Mouse (Mus musculus) CH12.LX (cell line): ENCODE data around the gene Atp1a4. TPM values are rescaled to one million over a fixed set of nuclear protein-coding genes. Genes with fewer than 3 reads are reported as not detected.
A peak's percentile ranks its signal among the peaks of the same experiment; 100 is the strongest.

Source experiments
- DNase-seq: peaks from one replicate; pipeline ENCODE4 v3.0.0-alpha.2; 2013; ENCODE audit errors: extremely low read depth
- H3K27ac ChIP-seq: 2 replicates; pipeline ENCODE4 v1.5.1; 2012; ENCODE audit warnings: low read depth, mild to moderate bottlenecking, control low read depth, moderate library complexity; ENCODE audit not compliant: insufficient read depth
- H3K27me3 ChIP-seq: replicated peaks from 2 replicates; pipeline ENCODE3; 2012; ENCODE audit warnings: inconsistent platforms
- H3K36me3 ChIP-seq, 2 experiments: replicated peaks in 1 of 2; 2 replicates each; pipeline versions ENCODE3 to v1.6.1; 2012; ENCODE audit warnings: inconsistent platforms in 1 of 2, low read length in 1 of 2, mild to moderate bottlenecking in 1 of 2, mixed read lengths in 1 of 2, moderate library complexity in 1 of 2; ENCODE audit not compliant: control insufficient read depth in 1 of 2, insufficient read depth in 1 of 2
- H3K4me1 ChIP-seq, 2 experiments: 2 replicates each; pipeline ENCODE4 v1.6.1; 2012; ENCODE audit warnings: inconsistent platforms in 1 of 2, moderate library complexity in 1 of 2; ENCODE audit not compliant: insufficient read depth in 2 of 2, control insufficient read depth in 1 of 2
- H3K4me2 ChIP-seq: 2 replicates; pipeline ENCODE4 v1.6.1; 2012; ENCODE audit warnings: low read depth, mild to moderate bottlenecking, control low read depth; ENCODE audit not compliant: poor library complexity, insufficient read depth, severe bottlenecking
- H3K4me3 ChIP-seq, 3 experiments: fragments of 150-350 bp in 1 of 3; sonication (generic) in 1 of 3; replicated peaks in 1 of 3; 2 replicates each; pipeline versions ENCODE3 to v1.5.1; 2011 to 2012; ENCODE audit warnings: low read depth in 2 of 3, low read length in 2 of 3, mild to moderate bottlenecking in 2 of 3, moderate library complexity in 2 of 3, control low read depth in 1 of 3, improper control_type of control experiment in 1 of 3, inconsistent platforms in 1 of 3, mixed read lengths in 1 of 3; ENCODE audit not compliant: poor library complexity in 1 of 3
- H3K79me2 ChIP-seq: replicated peaks from 2 replicates; pipeline ENCODE4 v1.6.1; 2012; ENCODE audit warnings: mild to moderate bottlenecking, moderate library complexity; ENCODE audit not compliant: control insufficient read depth, poor library complexity, insufficient read depth, severe bottlenecking; ENCODE audit errors: extremely low read depth
- H3K9ac ChIP-seq: 2 replicates; pipeline ENCODE4 v1.6.1; 2012; ENCODE audit warnings: low read depth, mild to moderate bottlenecking, control low read depth, moderate library complexity; ENCODE audit not compliant: insufficient read depth
- H3K9me3 ChIP-seq: replicated peaks from 2 replicates; pipeline ENCODE3; 2012; ENCODE audit warnings: low read length, inconsistent platforms, mixed read lengths
- CTCF ChIP-seq, 2 experiments: IDR thresholded peaks in 1 of 2; conservative IDR thresholded peaks in 1 of 2; 2 replicates each; pipeline ENCODE4 v1.5.1; 2011 to 2012; ENCODE audit warnings: low read depth in 2 of 2, low read length in 2 of 2, improper control_type of control experiment in 1 of 2, inconsistent platforms in 1 of 2, mild to moderate bottlenecking in 1 of 2, moderate library complexity in 1 of 2
- GABPA ChIP-seq: IDR thresholded peaks from 2 replicates; pipeline ENCODE4 v1.6.1; 2012; ENCODE audit warnings: low read depth, low read length, improper control_type of control experiment, inconsistent platforms; ENCODE audit not compliant: insufficient replicate concordance
- MYC ChIP-seq: IDR thresholded peaks from 2 replicates; pipeline ENCODE4 v1.6.1; 2011; ENCODE audit warnings: low read depth, mild to moderate bottlenecking, improper control_type of control experiment, low read length
- NRF1 ChIP-seq: IDR thresholded peaks from 2 replicates; pipeline ENCODE4 v1.6.1; 2014; ENCODE audit warnings: low read depth, mild to moderate bottlenecking, inconsistent platforms, low read length, improper control_type of control experiment, moderate library complexity
- POLR2AphosphoS2 ChIP-seq: IDR thresholded peaks from 2 replicates; pipeline ENCODE4 v1.6.1; 2011; ENCODE audit warnings: low read depth, low read length, improper control_type of control experiment
- RAD21 ChIP-seq: IDR thresholded peaks from 2 replicates; pipeline ENCODE4 v1.6.1; 2011; ENCODE audit warnings: low read depth, mild to moderate bottlenecking, low read length, improper control_type of control experiment, moderate library complexity
- SMC3 ChIP-seq: IDR thresholded peaks from 2 replicates; pipeline ENCODE4 v1.6.1; 2011; ENCODE audit warnings: low read depth, low read length, improper control_type of control experiment
- TBP ChIP-seq: conservative IDR thresholded peaks from 2 replicates; pipeline ENCODE4 v1.6.1; 2011; ENCODE audit warnings: low read depth, low read length, improper control_type of control experiment
- TCF12 ChIP-seq: IDR thresholded peaks from 2 replicates; pipeline ENCODE4 v1.6.1; 2014; ENCODE audit warnings: low read depth, mild to moderate bottlenecking, inconsistent platforms, low read length, improper control_type of control experiment
- UBTF ChIP-seq: IDR thresholded peaks from 2 replicates; pipeline ENCODE4 v1.6.1; 2012; ENCODE audit warnings: low read depth, mild to moderate bottlenecking, inconsistent platforms, low read length, improper control_type of control experiment, moderate library complexity
- USF2 ChIP-seq: conservative IDR thresholded peaks from 2 replicates; pipeline ENCODE4 v1.6.1; 2011; ENCODE audit warnings: low read depth, low read length, improper control_type of control experiment
- ZC3H11A ChIP-seq: IDR thresholded peaks from 2 replicates; pipeline ENCODE4 v1.6.1; 2012; ENCODE audit warnings: low read depth, mild to moderate bottlenecking, inconsistent platforms, low read length, improper control_type of control experiment
- dilution Hi-C: fragments of 300-500 bp; cut with MboI; formaldehyde crosslinking; loops from 2 replicates; pipeline ENCODE4 v1.14.3; 2020; ENCODE audit warnings: low sequenced_read_pairs; ENCODE audit not compliant: extremely low pct_unique_long_range_greater_than_20kb, extremely low pct_ligation_motif_present
- in situ Hi-C: fragments of 300-500 bp; cut with MboI; formaldehyde crosslinking; loops from 3 replicates; pipeline ENCODE4 v1.14.3; 2019; ENCODE audit warnings: low sequenced_read_pairs, low pct_ligation_motif_present, low pct_unique_long_range_greater_than_20kb, mixed read lengths
- polyA plus RNA-seq: library from polyadenylated mRNA; unstranded; fragments of >175 nt; gene quantifications from 2 replicates; pipeline ENCODE4 v1.2.1, GENCODE M21; 2012; ENCODE audit warnings: low read depth; ENCODE audit not compliant: insufficient read length
- total RNA-seq, 2 experiments: library from RNA; depleted of rRNA; stranded (reverse); fragments of 300-350 nt in 1 of 2; fragments of >200 nt in 1 of 2; gene quantifications; 2 replicates each; pipeline ENCODE4 v1.2.3; 2012 to 2014

Gene Atp1a4
- total and polyA plus RNA-seq, 3 experiments: not detected

- TF ChIP-seq USF2 (no peak), MYC (no peak), ZC3H11A (no peak), TBP (no peak), NRF1 (no peak), POLR2AphosphoS2 (no peak), GABPA (no peak), SMC3 (no peak), TCF12 (no peak)
- H3K4me2 ChIP-seq: no peak overlapping the region
- no peak overlapping the region for H3K27ac ChIP-seq
- H3K9ac ChIP-seq: no peak overlapping the region
- H3K9me3 ChIP-seq: no peaks in the 10 kb centered on the region
- peaks cover 82 to 94% of the 10 kb centered on the region in 2 experiments for H3K36me3 ChIP-seq
- DNase-seq: no peak
- in situ Hi-C loops (no loop called here), dilution Hi-C loops (no loop called here)
- H3K4me1 ChIP-seq: no peaks in the 10 kb centered on the region
- no peak overlapping the region for H3K4me3 ChIP-seq
- no peaks in the 10 kb centered on the region for H3K79me2 ChIP-seq
- H3K27me3 ChIP-seq: no peaks in the 10 kb centered on the region
Observed at GRCm38 (mm10) chr1:172191578-172191977, 66.6 kb downstream of the Atp1a4 start.

- no peak overlapping the region for H3K4me3 ChIP-seq
- peak; percentile 6 for TF ChIP-seq RAD21
- TF ChIP-seq CTCF (conservative IDR thresholded peaks at IDR 0.05 in 1 of 2, IDR thresholded peaks at IDR 0.05 in 1 of 2; ENCODE audit: low read depth in 2 of 2, low read length in 2 of 2): peak; percentile 47 to 51; a peak in 3 of 4 replicates
- no peak for TF ChIP-seq UBTF
- peak; percentile 32; the same call in 1 of the 2 replicates for TF ChIP-seq SMC3
- H3K9me3 ChIP-seq: no peaks in the 10 kb centered on the region
- H3K9ac ChIP-seq: no peak overlapping the region
- dilution Hi-C loops: no loop called here
- H3K27ac ChIP-seq: no peak overlapping the region
- DNase-seq: peak; percentile 29
- peaks cover 70 to 92% of the 10 kb centered on the region in 2 experiments for H3K36me3 ChIP-seq
- H3K4me2 ChIP-seq: no peak overlapping the region
- no peaks in the 10 kb centered on the region for H3K27me3 ChIP-seq
- in situ Hi-C loops: no loop called here
- no peaks in the 10 kb centered on the region for H3K79me2 ChIP-seq
- no peaks in the 10 kb centered on the region for H3K4me1 ChIP-seq
Observed at GRCm38 (mm10) chr1:172188891-172189290, 69.3 kb downstream of the Atp1a4 start.
